Mouse (Mus musculus) brain, embryonic 14.5 days (tissue): ENCODE measurements around the gene Rps6.

Experiments used
- CTCF ChIP-seq: fragments of 200-500 bp; IDR thresholded peaks from 2 replicates; pipeline ENCODE4 v1.5.1; 2012; ENCODE audit warnings: inconsistent platforms, mild to moderate bottlenecking, moderate library complexity, borderline replicate concordance; ENCODE audit not compliant: insufficient read depth, insufficient read length; ENCODE audit errors: extremely low read depth
- POLR2A ChIP-seq: fragments of 200-500 bp; IDR thresholded peaks from 2 replicates; pipeline ENCODE4 v1.6.1; 2012; ENCODE audit warnings: mild to moderate bottlenecking, inconsistent platforms, borderline replicate concordance; ENCODE audit not compliant: poor library complexity, insufficient read depth, insufficient read length, severe bottlenecking; ENCODE audit errors: extremely low read depth

GRCm38 (mm10) chr4:86871988-86872387 is 14.8 kb upstream of the Rps6 start:
- TF ChIP-seq CTCF: no peak
- no peak for TF ChIP-seq POLR2A
